Mouse (Mus musculus) spleen, adult 2 months (tissue): Measurements from ENCODE around the gene Pkn1. TPM values are rescaled to one million over a fixed set of nuclear protein-coding genes. Genes with fewer than 3 reads are reported as not detected.

ENCODE experiments used
- DNase-seq, 2 experiments: peaks; one replicate each; pipeline versions ENCODE4 v3.0.0 to v3.0.0-alpha.2; 2012 to 2021; ENCODE audit warnings: low spot score in 2 of 2, low read depth in 1 of 2
- H3K27ac ChIP-seq: fragments of 200-500 bp; 2 replicates; pipeline ENCODE4 v1.5.1; 2012; ENCODE audit warnings: low read length, inconsistent platforms; ENCODE audit not compliant: insufficient read depth
- H3K27me3 ChIP-seq: fragments of 200-500 bp; 2 replicates; pipeline ENCODE4 v1.6.1; 2012; ENCODE audit warnings: mild to moderate bottlenecking, moderate library complexity, low read length, inconsistent platforms; ENCODE audit not compliant: control insufficient read depth, insufficient read depth
- H3K36me3 ChIP-seq: fragments of 200-500 bp; 2 replicates; pipeline ENCODE4 v1.6.1; 2012; ENCODE audit warnings: mild to moderate bottlenecking, low read length, inconsistent platforms; ENCODE audit not compliant: control insufficient read depth, insufficient read depth
- H3K4me1 ChIP-seq: fragments of 200-500 bp; 2 replicates; pipeline ENCODE4 v1.6.1; 2011; ENCODE audit warnings: inconsistent platforms; ENCODE audit not compliant: control insufficient read depth, insufficient read depth, insufficient read length
- H3K4me3 ChIP-seq: fragments of 200-500 bp; 2 replicates; pipeline ENCODE4 v1.5.1; 2011; ENCODE audit warnings: mild to moderate bottlenecking, inconsistent platforms; ENCODE audit not compliant: insufficient read depth, insufficient read length; ENCODE audit errors: extremely low read depth
- CTCF ChIP-seq: fragments of 200-500 bp; IDR thresholded peaks from 2 replicates; pipeline ENCODE4 v1.5.1; 2011; ENCODE audit warnings: mild to moderate bottlenecking, inconsistent platforms; ENCODE audit not compliant: insufficient read depth, insufficient read length, insufficient replicate concordance; ENCODE audit errors: extremely low read depth
- POLR2A ChIP-seq: fragments of 200-500 bp; IDR thresholded peaks from 2 replicates; pipeline ENCODE4 v1.6.1; 2011; ENCODE audit warnings: low read depth, low read length, inconsistent platforms
- WGBS: fragments of 180-500 bp; shearing (Covaris S2); methylation state at CpG from one replicate; pipeline ENCODE4 v1.1.7; 2018; 5-methylcytosine and 5-hydroxymethylcytosine counted together
- polyA plus RNA-seq: library from polyadenylated mRNA; depleted of rRNA; stranded (reverse); fragments of >200 nt; gene quantifications from 2 replicates; pipeline ENCODE4 v1.2.3, GENCODE M21; 2012

Pkn1 gene
- polyA plus RNA-seq, 1 experiment, result 165 TPM

GRCm38 (mm10) chr8:83723447-83724083 is 24.6 kb upstream of the Pkn1 start:
- H3K36me3 ChIP-seq, result peaks cover 70% of the 10 kb centered on the region
- 81% methylated on average over 11 of the region's 11 CpGs for WGBS

DNA sequence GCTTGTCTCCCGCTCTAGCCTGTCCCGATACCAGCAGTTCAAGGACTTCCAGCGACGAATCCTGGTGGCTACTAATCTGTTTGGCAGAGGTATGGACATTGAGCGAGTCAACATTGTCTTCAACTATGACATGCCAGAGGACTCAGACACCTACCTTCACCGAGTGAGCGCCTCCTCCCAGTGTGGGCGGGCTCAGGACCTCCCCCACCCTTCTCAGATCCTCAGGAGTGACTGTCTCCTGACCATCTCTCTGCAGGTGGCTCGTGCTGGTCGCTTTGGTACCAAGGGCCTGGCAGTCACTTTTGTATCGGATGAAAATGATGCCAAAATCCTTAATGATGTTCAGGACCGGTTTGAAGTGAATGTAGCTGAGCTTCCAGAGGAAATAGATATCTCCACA is 23.7 kb upstream of the Pkn1 start:
- Histone ChIP-seq H3K4me3 (no peak overlapping the region), H3K27me3 (no peaks in the 10 kb centered on the region), H3K4me1 (no peaks in the 10 kb centered on the region; the same call in 1 of the 2 replicates), H3K36me3 (peaks cover 60% of the 10 kb centered on the region), H3K27ac (no peak overlapping the region)
- no peak for DNase-seq
- 94% methylated on average over 12 of the region's 12 CpGs for WGBS
- TF ChIP-seq POLR2A (no peak), CTCF (no peak)

More at GRCm38 (mm10) chr8:83723447-83724083, 24.6 kb upstream of the Pkn1 start:
- DNase-seq, result no peak
- TF ChIP-seq POLR2A (no peak), CTCF (no peak)
- no peaks in the 10 kb centered on the region for H3K27me3 ChIP-seq
- H3K4me1 ChIP-seq, result no peaks in the 10 kb centered on the region; the same call in 1 of the 2 replicates
- H3K27ac ChIP-seq, result no peak overlapping the region
- H3K4me3 ChIP-seq, result no peak overlapping the region

- Histone ChIP-seq H3K36me3 (peaks cover 56% of the 10 kb centered on the region), H3K27me3 (no peaks in the 10 kb centered on the region), H3K4me3 (no peak overlapping the region), H3K27ac (peak overlapping the region; percentile 4; the same call in 1 of the 2 replicates), H3K4me1 (no peaks in the 10 kb centered on the region; the same call in none of the 2 replicates)
- DNase-seq, result no peak
- WGBS, result 79% methylated on average over 25 of the region's 25 CpGs
- TF ChIP-seq CTCF, result no peak
- no peak for TF ChIP-seq POLR2A
Observed at GRCm38 (mm10) chr8:83721405-83722025, 22.5 kb upstream of the Pkn1 start.

- Histone ChIP-seq H3K27me3 (no peaks in the 10 kb centered on the region), H3K4me3 (no peak overlapping the region), H3K36me3 (peaks cover 45% of the 10 kb centered on the region), H3K27ac (no peak overlapping the region), H3K4me1 (no peaks in the 10 kb centered on the region; the same call in none of the 2 replicates)
- DNase-seq, result no peak
- TF ChIP-seq POLR2A, result no peak
- 98% methylated on average over 2 of the region's 2 CpGs for WGBS
Observed at GRCm38 (mm10) chr8:83719693-83720092, 20.7 kb upstream of the Pkn1 start.

- Histone ChIP-seq H3K27ac (no peak overlapping the region), H3K36me3 (peaks cover 39% of the 10 kb centered on the region), H3K4me3 (no peak overlapping the region), H3K4me1 (no peaks in the 10 kb centered on the region; the same call in none of the 2 replicates), H3K27me3 (no peaks in the 10 kb centered on the region)
- no peak for DNase-seq
- WGBS, result 89% methylated on average over 2 of the region's 2 CpGs
- TF ChIP-seq CTCF, result no peak
- no peak for TF ChIP-seq POLR2A
Observed at GRCm38 (mm10) chr8:83719048-83719447, 20.1 kb upstream of the Pkn1 start.

DNA sequence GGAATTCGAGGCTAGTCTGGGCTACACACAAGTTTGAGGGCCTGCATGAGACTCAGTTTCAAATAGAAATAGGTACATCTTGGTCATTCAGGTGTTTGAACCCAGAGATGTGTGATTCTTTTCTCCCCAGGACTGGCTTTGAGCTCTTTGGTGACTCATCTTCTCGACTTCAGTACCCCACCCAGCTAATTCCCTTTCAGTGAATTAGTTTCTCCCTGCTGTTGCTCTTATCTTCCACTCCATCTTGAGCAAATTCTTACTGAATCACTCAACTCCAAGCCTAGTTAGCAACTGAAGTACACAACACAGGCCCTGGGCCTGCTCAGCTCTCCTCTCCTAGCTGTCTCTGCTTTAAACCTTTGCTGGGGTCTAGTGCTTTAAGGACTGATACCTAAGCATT is 17.6 kb upstream of the Pkn1 start:
- TF ChIP-seq CTCF (no peak), POLR2A (no peak)
- Histone ChIP-seq H3K4me3 (no peak overlapping the region), H3K27ac (no peak overlapping the region), H3K36me3 (peaks cover 16% of the 10 kb centered on the region), H3K27me3 (no peaks in the 10 kb centered on the region), H3K4me1 (no peaks in the 10 kb centered on the region; the same call in none of the 2 replicates)
- 42% methylated on average over 2 of the region's 2 CpGs for WGBS
- DNase-seq, result no peak

GRCm38 (mm10) chr8:83715771-83716170 is 16.8 kb upstream of the Pkn1 start:
- Histone ChIP-seq H3K4me1 (no peaks in the 10 kb centered on the region; the same call in 1 of the 2 replicates), H3K27me3 (no peaks in the 10 kb centered on the region), H3K36me3 (peaks cover 9% of the 10 kb centered on the region), H3K27ac (peak overlapping the region; percentile 93), H3K4me3 (peak overlapping the region; percentile 79)
- WGBS, result under 1% methylated on average over 17 of the region's 17 CpGs
- no peak for DNase-seq
- TF ChIP-seq CTCF, result no peak
- no peak for TF ChIP-seq POLR2A
